Mouse (Mus musculus): ENCODE measurements around the gene Ly6g6f. TPM values are rescaled to one million over a fixed set of nuclear protein-coding genes. Genes with fewer than 3 reads are reported as not detected.
A peak's percentile ranks its signal among the peaks of the same experiment; 100 is the strongest.
"Not testable (repeated sequence)": the region's sequence is repeated elsewhere in the genome, so short reads cannot be mapped to it uniquely, and the experiment has no call there.

Gene Ly6g6f
- polyA plus RNA-seq, 1 experiment from 2014 or later: 1.1 TPM

- Histone ChIP-seq H3K27ac (ENCODE audit: poor library complexity, severe bottlenecking) (peak overlapping the region; percentile 96), H3K4me2 (peak overlapping the region; percentile 99), H3K27me3 (replicated peaks) (no peaks in the 10 kb centered on the region), H3K36me3 (no peaks in the 10 kb centered on the region), H3K9me3 (replicated peaks) (no peaks in the 10 kb centered on the region), H3K4me1 (replicated peaks) (peaks cover 48% of the 10 kb centered on the region), H3K4me3 (peak overlapping the region; percentile 64; the same call in 1 of the 2 replicates), H3K9ac (no peak overlapping the region)
- ATAC-seq (ENCODE audit: insufficient number of reproducible peaks, low FRiP score): no peak
- 47% methylated on average over 7 of the region's 7 CpGs for WGBS
Measured at GRCm38 (mm10) chr17:35044904-35045806, 40.3 kb downstream of the Ly6g6f start.

GRCm38 (mm10) chr17:35043794-35044193 lies 41.6 kb downstream of the Ly6g6f start:
- Histone ChIP-seq H3K9me3 (replicated peaks) (no peaks in the 10 kb centered on the region), H3K4me3 (no peak overlapping the region), H3K36me3 (no peaks in the 10 kb centered on the region), H3K4me2 (no peak overlapping the region), H3K27ac (ENCODE audit: poor library complexity, severe bottlenecking) (peak overlapping the region; percentile 40; the same call in 1 of the 2 replicates), H3K9ac (no peak overlapping the region), H3K4me1 (replicated peaks) (peaks cover 40% of the 10 kb centered on the region), H3K27me3 (replicated peaks) (no peaks in the 10 kb centered on the region)
- ATAC-seq (ENCODE audit: insufficient number of reproducible peaks, low FRiP score): no peak
- WGBS: 69% methylated on average over 4 of the region's 4 CpGs

- WGBS: 80% methylated on average over 11 of the region's 11 CpGs
- Histone ChIP-seq H3K27me3 (replicated peaks) (no peaks in the 10 kb centered on the region), H3K27ac (ENCODE audit: poor library complexity, severe bottlenecking) (no peak overlapping the region), H3K4me2 (no peak overlapping the region), H3K9me3 (replicated peaks) (no peaks in the 10 kb centered on the region), H3K4me3 (no peak overlapping the region), H3K36me3 (no peaks in the 10 kb centered on the region), H3K9ac (no peak overlapping the region), H3K4me1 (replicated peaks) (peaks cover 4% of the 10 kb centered on the region)
- ATAC-seq (ENCODE audit: insufficient number of reproducible peaks, low FRiP score): no peak
Measured at GRCm38 (mm10) chr17:35039121-35039873, 46.1 kb downstream of the Ly6g6f start.

- Histone ChIP-seq H3K27me3 (replicated peaks) (no peaks in the 10 kb centered on the region), H3K9me3 (replicated peaks) (no peaks in the 10 kb centered on the region), H3K27ac (ENCODE audit: poor library complexity, severe bottlenecking) (no peak overlapping the region), H3K4me1 (replicated peaks) (peaks cover 2% of the 10 kb centered on the region; the same call in 1 of the 2 replicates), H3K9ac (no peak overlapping the region), H3K36me3 (no peaks in the 10 kb centered on the region), H3K4me3 (no peak overlapping the region), H3K4me2 (no peak overlapping the region)
- no peak for ATAC-seq (ENCODE audit: insufficient number of reproducible peaks, low FRiP score)
- WGBS: 67% methylated on average over 6 of the region's 6 CpGs
Measured at GRCm38 (mm10) chr17:35034896-35035295, 50.5 kb downstream of the Ly6g6f start.

GRCm38 (mm10) chr17:35033703-35034102 lies 51.7 kb downstream of the Ly6g6f start:
- H3K9ac ChIP-seq; H3K4me2 ChIP-seq; H3K27ac ChIP-seq (ENCODE audit: poor library complexity, severe bottlenecking); H3K4me3 ChIP-seq; H3K36me3 ChIP-seq; H3K27me3 ChIP-seq (replicated peaks); ATAC-seq (ENCODE audit: insufficient number of reproducible peaks, low FRiP score); H3K9me3 ChIP-seq (replicated peaks); H3K4me1 ChIP-seq (replicated peaks): not testable (repeated sequence)
- 43% methylated on average over 1 of the region's 1 CpGs for WGBS

- no peak overlapping the region for H3K4me2 ChIP-seq
- no peak overlapping the region for H3K4me3 ChIP-seq
- 69% methylated on average over 8 of the region's 8 CpGs for WGBS
- H3K9ac ChIP-seq: no peak overlapping the region
- ATAC-seq (ENCODE audit: insufficient number of reproducible peaks, low FRiP score): no peak
- no peaks in the 10 kb centered on the region for H3K36me3 ChIP-seq
- no peaks in the 10 kb centered on the region for H3K27me3 ChIP-seq (replicated peaks)
- H3K9me3 ChIP-seq (replicated peaks): no peaks in the 10 kb centered on the region
- H3K4me1 ChIP-seq (replicated peaks): peaks cover 13% of the 10 kb centered on the region
- H3K27ac ChIP-seq (ENCODE audit: poor library complexity, severe bottlenecking): no peak overlapping the region
Measured at GRCm38 (mm10) chr17:35032323-35032870, 53.0 kb downstream of the Ly6g6f start.

- H3K27me3 ChIP-seq (replicated peaks): no peaks in the 10 kb centered on the region
- 79% methylated on average over 7 of the region's 7 CpGs for WGBS
- H3K4me2 ChIP-seq: no peak overlapping the region
- no peak overlapping the region for H3K27ac ChIP-seq (ENCODE audit: poor library complexity, severe bottlenecking)
- peaks cover 18% of the 10 kb centered on the region for H3K4me1 ChIP-seq (replicated peaks)
- H3K9ac ChIP-seq: no peak overlapping the region
- no peaks in the 10 kb centered on the region for H3K9me3 ChIP-seq (replicated peaks)
- no peak overlapping the region for H3K4me3 ChIP-seq
- no peaks in the 10 kb centered on the region for H3K36me3 ChIP-seq
- ATAC-seq (ENCODE audit: insufficient number of reproducible peaks, low FRiP score): no peak
Measured at GRCm38 (mm10) chr17:35031880-35032279, 53.5 kb downstream of the Ly6g6f start.

GRCm38 (mm10) chr17:35031272-35031671 lies 54.1 kb downstream of the Ly6g6f start:
- Histone ChIP-seq H3K9ac (no peak overlapping the region), H3K27ac (ENCODE audit: poor library complexity, severe bottlenecking) (no peak overlapping the region), H3K4me2 (no peak overlapping the region), H3K4me3 (no peak overlapping the region), H3K27me3 (replicated peaks) (no peaks in the 10 kb centered on the region), H3K4me1 (replicated peaks) (peaks cover 23% of the 10 kb centered on the region), H3K36me3 (no peaks in the 10 kb centered on the region), H3K9me3 (replicated peaks) (no peaks in the 10 kb centered on the region)
- ATAC-seq (ENCODE audit: insufficient number of reproducible peaks, low FRiP score): no peak
- 89% methylated on average over 11 of the region's 11 CpGs for WGBS

Other genes starting within 250 kb of the Ly6g6f start
- gene Stk19, start 248.7 kb downstream of the Ly6g6f start, polyA plus RNA-seq (2016; fragmentation: Nextera tagmentation; extraction: Ambion mirVana): 18.2 and 19.6 TPM in 2 replicates
- gene Dxo, start 248.6 kb downstream of the Ly6g6f start, polyA plus RNA-seq (2016; fragmentation: Nextera tagmentation; extraction: Ambion mirVana): 37.2 and 39.9 TPM in 2 replicates
- 35.3 and 39.5 TPM in 2 replicates for gene Skiv2l, start 235.4 kb downstream of the Ly6g6f start, polyA plus RNA-seq (2016; fragmentation: Nextera tagmentation; extraction: Ambion mirVana)
- 73.7 and 81.3 TPM in 2 replicates for gene Nelfe, start 235.2 kb downstream of the Ly6g6f start, polyA plus RNA-seq (2016; fragmentation: Nextera tagmentation; extraction: Ambion mirVana)
- gene Cfb, start 223.1 kb downstream of the Ly6g6f start, polyA plus RNA-seq (2016; fragmentation: Nextera tagmentation; extraction: Ambion mirVana): 1.1 and 2.2 TPM in 2 replicates
- gene Zbtb12, start 206.1 kb downstream of the Ly6g6f start, polyA plus RNA-seq (2016; fragmentation: Nextera tagmentation; extraction: Ambion mirVana): 2.6 and 2.8 TPM in 2 replicates
- not detected in 2 replicates for gene Gm20547, start 203.6 kb downstream of the Ly6g6f start, polyA plus RNA-seq (2016; fragmentation: Nextera tagmentation; extraction: Ambion mirVana)
- 0.24 and 0.35 TPM in 2 replicates for gene C2, start 187.3 kb downstream of the Ly6g6f start, polyA plus RNA-seq (2016; fragmentation: Nextera tagmentation; extraction: Ambion mirVana)
- gene Ehmt2, start 187.1 kb downstream of the Ly6g6f start, polyA plus RNA-seq (2016; fragmentation: Nextera tagmentation; extraction: Ambion mirVana): 49.1 and 51.6 TPM in 2 replicates
- gene Slc44a4, start 171.1 kb downstream of the Ly6g6f start, polyA plus RNA-seq (2016; fragmentation: Nextera tagmentation; extraction: Ambion mirVana): 0.08 TPM in 1 of 2 replicates, not detected in the other
- gene Neu1, start 154.4 kb downstream of the Ly6g6f start, polyA plus RNA-seq (2016; fragmentation: Nextera tagmentation; extraction: Ambion mirVana): 20.8 and 21.5 TPM in 2 replicates
- gene Hspa1b, start 126.4 kb downstream of the Ly6g6f start, polyA plus RNA-seq (2016; fragmentation: Nextera tagmentation; extraction: Ambion mirVana): 0.12 and 0.13 TPM in 2 replicates
- gene Gm20481, start 115.7 kb downstream of the Ly6g6f start, polyA plus RNA-seq (2016; fragmentation: Nextera tagmentation; extraction: Ambion mirVana): not detected in 2 replicates
- 6.2 and 6.4 TPM in 2 replicates for gene Hspa1a, start 113.5 kb downstream of the Ly6g6f start, polyA plus RNA-seq (2016; fragmentation: Nextera tagmentation; extraction: Ambion mirVana)
- 2.9 and 3.1 TPM in 2 replicates for gene Hspa1l, start 112.9 kb downstream of the Ly6g6f start, polyA plus RNA-seq (2016; fragmentation: Nextera tagmentation; extraction: Ambion mirVana)
- 143 and 145 TPM in 2 replicates for gene Lsm2, start 103.7 kb downstream of the Ly6g6f start, polyA plus RNA-seq (2016; fragmentation: Nextera tagmentation; extraction: Ambion mirVana)
- 82.6 TPM in 2 replicates for gene Vars, start 84.6 kb downstream of the Ly6g6f start, polyA plus RNA-seq (2016; fragmentation: Nextera tagmentation; extraction: Ambion mirVana)
- gene Vwa7, start 69.0 kb downstream of the Ly6g6f start, polyA plus RNA-seq (2016; fragmentation: Nextera tagmentation; extraction: Ambion mirVana): 0.32 and 0.37 TPM in 2 replicates
- gene Sapcd1, start 57.6 kb downstream of the Ly6g6f start, polyA plus RNA-seq (2016; fragmentation: Nextera tagmentation; extraction: Ambion mirVana): 2.4 and 2.6 TPM in 2 replicates
- gene Msh5, start 38.9 kb downstream of the Ly6g6f start, polyA plus RNA-seq (2016; fragmentation: Nextera tagmentation; extraction: Ambion mirVana): 3.5 and 4.9 TPM in 2 replicates
- 349 and 354 TPM in 2 replicates for gene Clic1, start 35.6 kb downstream of the Ly6g6f start, polyA plus RNA-seq (2016; fragmentation: Nextera tagmentation; extraction: Ambion mirVana)
- gene Ddah2, start 26.6 kb downstream of the Ly6g6f start, polyA plus RNA-seq (2016; fragmentation: Nextera tagmentation; extraction: Ambion mirVana): 192 and 205 TPM in 2 replicates
- gene Ly6g6c, start 20.2 kb downstream of the Ly6g6f start, polyA plus RNA-seq (2016; fragmentation: Nextera tagmentation; extraction: Ambion mirVana): 0.27 TPM in 1 of 2 replicates, not detected in the other
- 1.2 and 2.0 TPM in 2 replicates for gene Mpig6b, start 19.4 kb downstream of the Ly6g6f start, polyA plus RNA-seq (2016; fragmentation: Nextera tagmentation; extraction: Ambion mirVana)
- gene Ly6g6e, start 8.7 kb downstream of the Ly6g6f start, polyA plus RNA-seq (2016; fragmentation: Nextera tagmentation; extraction: Ambion mirVana): 0.24 and 0.40 TPM in 2 replicates
- gene Ly6g6d, start 7.5 kb downstream of the Ly6g6f start, polyA plus RNA-seq (2016; fragmentation: Nextera tagmentation; extraction: Ambion mirVana): 1.8 and 2.2 TPM in 2 replicates
- gene Abhd16a, start 3.7 kb upstream of the Ly6g6f start, polyA plus RNA-seq (2016; fragmentation: Nextera tagmentation; extraction: Ambion mirVana): 58.9 and 65.1 TPM in 2 replicates
- gene Ly6g5c, start 22.7 kb upstream of the Ly6g6f start, polyA plus RNA-seq (2016; fragmentation: Nextera tagmentation; extraction: Ambion mirVana): not detected in 2 replicates
- gene Ly6g5b, start 29.8 kb upstream of the Ly6g6f start, polyA plus RNA-seq (2016; fragmentation: Nextera tagmentation; extraction: Ambion mirVana): 0.32 and 0.38 TPM in 2 replicates
- 11.1 and 15.1 TPM in 2 replicates for gene Gpank1, start 35.8 kb upstream of the Ly6g6f start, polyA plus RNA-seq (2016; fragmentation: Nextera tagmentation; extraction: Ambion mirVana)
- 190 and 207 TPM in 2 replicates for gene Csnk2b, start 36.4 kb upstream of the Ly6g6f start, polyA plus RNA-seq (2016; fragmentation: Nextera tagmentation; extraction: Ambion mirVana)
- gene D17H6S53E, start 40.8 kb upstream of the Ly6g6f start, polyA plus RNA-seq (2016; fragmentation: Nextera tagmentation; extraction: Ambion mirVana): 8.6 and 8.7 TPM in 2 replicates
- gene Apom, start 46.4 kb upstream of the Ly6g6f start, polyA plus RNA-seq (2016; fragmentation: Nextera tagmentation; extraction: Ambion mirVana): 1.3 and 8.3 TPM in 2 replicates
- 56.1 and 61.6 TPM in 2 replicates for gene Bag6, start 49.6 kb upstream of the Ly6g6f start, polyA plus RNA-seq (2016; fragmentation: Nextera tagmentation; extraction: Ambion mirVana)
- 132 and 148 TPM in 2 replicates for gene Prrc2a, start 79.3 kb upstream of the Ly6g6f start, polyA plus RNA-seq (2016; fragmentation: Nextera tagmentation; extraction: Ambion mirVana)
- 4.3 and 4.4 TPM in 2 replicates for gene Aif1, start 90.5 kb upstream of the Ly6g6f start, polyA plus RNA-seq (2016; fragmentation: Nextera tagmentation; extraction: Ambion mirVana)
- gene Lst1, start 102.8 kb upstream of the Ly6g6f start, polyA plus RNA-seq (2016; fragmentation: Nextera tagmentation; extraction: Ambion mirVana): 3.3 and 5.2 TPM in 2 replicates
- gene Ltb, start 108.8 kb upstream of the Ly6g6f start, polyA plus RNA-seq (2016; fragmentation: Nextera tagmentation; extraction: Ambion mirVana): 0.14 and 0.31 TPM in 2 replicates
- gene Tnf, start 116.4 kb upstream of the Ly6g6f start, polyA plus RNA-seq (2016; fragmentation: Nextera tagmentation; extraction: Ambion mirVana): 0.12 TPM in 1 of 2 replicates, not detected in the other
- not detected in 2 replicates for gene Lta, start 119.7 kb upstream of the Ly6g6f start, polyA plus RNA-seq (2016; fragmentation: Nextera tagmentation; extraction: Ambion mirVana)
- gene Gm16181, start 135.2 kb upstream of the Ly6g6f start, polyA plus RNA-seq (2016; fragmentation: Nextera tagmentation; extraction: Ambion mirVana): 0.55 TPM in 1 of 2 replicates, not detected in the other
- gene Atp6v1g2, start 148.1 kb upstream of the Ly6g6f start, polyA plus RNA-seq (2016; fragmentation: Nextera tagmentation; extraction: Ambion mirVana): 10.0 and 12.5 TPM in 2 replicates
- 9.0 and 9.8 TPM in 2 replicates for gene Nfkbil1, start 150.2 kb upstream of the Ly6g6f start, polyA plus RNA-seq (2016; fragmentation: Nextera tagmentation; extraction: Ambion mirVana)
- 282 and 285 TPM in 2 replicates for gene Ddx39b, start 156.1 kb upstream of the Ly6g6f start, polyA plus RNA-seq (2016; fragmentation: Nextera tagmentation; extraction: Ambion mirVana)
- 30.2 and 32.8 TPM in 2 replicates for gene H2-D1, start 177.1 kb upstream of the Ly6g6f start, polyA plus RNA-seq (2016; fragmentation: Nextera tagmentation; extraction: Ambion mirVana)
- 0.08 and 0.14 TPM in 2 replicates for gene H2-Q1, start 234.8 kb upstream of the Ly6g6f start, polyA plus RNA-seq (2016; fragmentation: Nextera tagmentation; extraction: Ambion mirVana)